Mouse (Mus musculus): Measurements from ENCODE around the gene Cstad.

The Cstad gene

DNA sequence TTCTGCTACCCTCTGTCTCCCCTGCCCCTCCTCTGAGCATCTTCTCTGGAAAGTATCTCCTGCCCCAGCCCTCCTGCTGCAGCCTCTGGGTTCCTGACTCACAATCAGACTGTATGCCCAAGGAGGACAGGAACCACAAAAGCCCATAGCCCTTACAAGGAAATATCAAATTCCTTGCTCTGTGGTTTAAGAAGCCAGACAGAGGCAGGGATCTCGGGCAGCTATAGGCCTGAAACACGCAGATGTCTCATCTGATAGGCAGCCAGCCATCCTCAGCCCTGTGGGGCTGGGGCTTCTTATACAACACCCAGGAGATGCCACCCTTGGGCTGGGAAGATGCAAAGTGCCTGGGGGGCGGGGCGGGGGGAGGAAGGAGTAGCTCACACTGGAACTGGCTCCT, 956 bp downstream of the Cstad start:
- no peak for DNase-seq (ENCODE audit: low spot score in 2 of 2)

DNA sequence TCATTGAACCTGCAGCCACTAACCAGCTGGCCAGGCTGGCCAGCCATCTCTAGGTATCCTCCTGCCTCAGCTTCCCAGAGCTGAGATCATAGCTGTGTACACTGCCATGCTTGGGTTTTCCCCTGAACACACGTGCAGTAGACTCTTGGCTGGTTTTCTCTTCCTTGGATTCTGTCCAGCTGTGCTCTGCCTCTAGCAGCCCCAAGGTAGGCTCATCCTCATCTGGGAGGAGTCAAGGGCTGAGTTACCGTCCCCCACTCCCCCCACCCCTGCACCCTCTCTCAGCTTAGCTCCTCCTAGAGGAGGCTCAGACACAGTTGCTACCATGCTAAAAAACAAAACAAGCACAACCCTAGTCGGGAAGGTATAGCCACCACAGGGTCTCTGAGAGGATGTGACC, 4.8 kb downstream of the Cstad start:
- no peak for DNase-seq (ENCODE audit: low spot score in 2 of 2)

DNA sequence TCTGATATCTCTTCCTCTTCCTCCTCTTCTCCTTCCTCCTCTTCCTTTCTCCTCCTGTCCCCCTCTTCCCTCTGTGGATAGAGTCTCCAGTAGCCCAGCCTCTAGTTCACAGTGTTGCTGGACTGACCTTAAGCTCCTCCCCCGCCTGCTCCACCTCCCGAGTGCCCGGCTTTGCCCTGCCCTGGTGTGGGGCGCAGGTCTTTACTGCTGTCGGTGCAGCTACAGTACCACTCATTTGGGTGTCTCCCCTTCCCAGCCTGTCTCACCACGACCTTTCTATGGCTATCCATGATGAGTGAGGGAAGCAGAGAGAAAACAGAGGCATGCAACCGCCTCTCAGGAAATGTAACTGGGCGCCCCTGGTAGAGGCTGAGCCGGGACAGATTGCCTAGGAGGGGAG, 5.5 kb downstream of the Cstad start:
- no peak for DNase-seq (ENCODE audit: low spot score in 2 of 2)

DNA sequence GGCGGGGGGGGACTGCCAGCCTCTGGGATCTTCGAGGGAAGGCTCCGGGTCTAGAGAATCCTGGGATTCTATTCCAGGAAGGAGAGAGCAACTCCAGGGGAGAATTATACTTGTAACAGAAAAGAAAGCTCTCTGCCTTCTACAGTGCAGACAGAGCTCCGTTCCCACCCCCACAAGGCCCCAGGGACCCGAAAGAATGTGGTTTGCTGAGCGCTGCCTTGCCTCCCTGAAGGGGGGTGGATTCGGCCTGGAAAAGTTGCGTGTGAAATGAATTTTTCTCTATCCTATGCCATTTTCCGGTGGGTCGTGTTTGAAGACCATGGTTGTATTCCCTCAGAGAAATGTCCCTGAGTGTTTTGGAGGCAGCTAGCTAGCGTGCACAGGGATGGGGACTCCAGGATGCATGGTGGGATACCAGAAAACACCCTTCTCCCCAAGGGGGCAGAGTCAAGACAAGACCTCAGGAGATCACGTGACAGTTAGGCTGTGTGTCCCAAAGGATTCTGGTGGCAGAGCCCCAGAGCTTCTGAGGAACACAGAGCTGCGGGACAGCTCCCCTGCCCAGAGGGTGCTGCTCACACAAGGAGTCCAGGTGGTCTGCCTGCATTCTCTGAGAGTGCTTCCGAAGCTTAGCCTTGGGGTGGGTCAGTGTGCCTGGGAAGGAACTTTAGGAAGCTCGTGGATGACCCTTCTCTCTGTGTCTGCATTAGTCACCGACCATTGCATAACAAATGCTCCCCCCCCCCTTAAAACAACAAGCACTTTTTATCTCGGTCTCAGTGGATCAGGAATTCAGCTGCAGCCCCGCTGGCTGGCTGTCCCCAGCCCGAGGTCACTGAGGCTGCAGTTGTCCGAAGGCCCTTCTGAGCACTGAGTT, 6.4 kb downstream of the Cstad start:
- DNase-seq (ENCODE audit: low spot score in 2 of 2) = no peak

DNA sequence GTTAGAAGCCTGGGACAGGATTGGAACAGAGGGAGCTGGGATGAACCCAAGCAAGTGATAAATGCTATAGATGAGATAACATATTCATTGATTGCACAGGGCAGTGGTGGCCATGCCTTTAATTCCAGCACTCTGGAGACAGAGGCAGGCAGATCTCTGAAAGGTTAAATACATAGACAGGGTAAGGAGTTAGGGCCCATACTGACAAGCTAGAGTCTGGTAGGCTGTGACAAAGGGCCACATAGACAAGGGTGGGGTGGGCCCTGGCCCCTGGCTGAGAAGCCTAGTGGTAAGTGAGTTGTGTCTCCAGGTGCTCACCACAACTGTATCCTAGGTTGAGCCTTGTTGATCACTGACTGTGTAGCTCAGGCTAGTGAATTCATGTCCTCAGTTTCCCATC, 7.6 kb downstream of the Cstad start:
- DNase-seq (ENCODE audit: low spot score in 2 of 2) = no peak

DNA sequence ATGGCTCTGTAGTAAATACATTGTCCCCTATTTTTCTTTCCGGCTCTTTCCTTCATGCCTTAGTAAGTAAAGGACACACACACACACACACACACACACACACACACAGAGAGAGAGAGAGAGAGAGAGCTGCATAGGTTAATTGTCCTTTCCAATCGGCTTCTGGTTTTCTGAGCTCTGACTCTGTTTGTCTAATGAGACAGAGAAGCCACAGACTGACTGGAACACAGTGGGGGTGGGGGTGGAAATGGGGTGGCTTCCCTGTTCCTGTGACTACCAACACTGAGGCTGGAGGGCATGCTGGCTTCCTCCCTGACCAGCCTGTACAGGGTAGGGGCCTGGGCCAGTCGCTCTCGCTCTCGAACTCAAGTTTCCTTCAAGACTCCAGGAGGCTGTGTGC, 8.9 kb downstream of the Cstad start:
- no peak for DNase-seq (ENCODE audit: low spot score in 2 of 2)

- DNase-seq (ENCODE audit: low spot score in 2 of 2) = no peak
Measured at GRCm38 (mm10) chr2:30604880-30605761, 10.3 kb downstream of the Cstad start.

- no peak for DNase-seq (ENCODE audit: low spot score in 2 of 2)
Measured at GRCm38 (mm10) chr2:30605762-30606051, 10.9 kb downstream of the Cstad start.

DNA sequence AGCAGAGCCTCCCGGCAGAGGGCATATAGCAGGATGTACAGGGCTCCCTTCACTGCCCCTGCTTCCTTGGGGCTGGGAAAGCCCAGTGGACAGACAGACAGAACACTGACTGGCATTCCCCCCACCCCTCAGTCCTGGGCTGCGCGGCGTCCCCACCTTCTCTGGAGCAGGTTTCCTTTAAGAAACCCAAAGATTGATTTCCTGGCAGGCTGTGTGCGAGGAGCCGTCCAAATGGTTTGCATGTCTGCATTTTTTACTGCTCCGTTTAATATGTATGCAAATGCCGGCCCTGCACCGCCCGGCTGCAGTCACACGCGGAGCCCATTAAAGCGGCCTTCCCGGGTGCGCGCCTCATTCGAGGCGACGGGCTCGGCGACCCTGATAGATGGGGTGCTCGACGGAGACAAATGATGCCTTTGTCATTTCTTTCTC, 11.8 kb downstream of the Cstad start:
- no peak for DNase-seq (ENCODE audit: low spot score in 2 of 2)

GRCm38 (mm10) chr2:30607941-30608340, 13.1 kb downstream of the Cstad start:
- DNase-seq (ENCODE audit: low spot score in 2 of 2) = no peak

- DNase-seq (ENCODE audit: low spot score in 2 of 2) = no peak
Measured at GRCm38 (mm10) chr2:30608690-30609201, 13.9 kb downstream of the Cstad start.

DNA sequence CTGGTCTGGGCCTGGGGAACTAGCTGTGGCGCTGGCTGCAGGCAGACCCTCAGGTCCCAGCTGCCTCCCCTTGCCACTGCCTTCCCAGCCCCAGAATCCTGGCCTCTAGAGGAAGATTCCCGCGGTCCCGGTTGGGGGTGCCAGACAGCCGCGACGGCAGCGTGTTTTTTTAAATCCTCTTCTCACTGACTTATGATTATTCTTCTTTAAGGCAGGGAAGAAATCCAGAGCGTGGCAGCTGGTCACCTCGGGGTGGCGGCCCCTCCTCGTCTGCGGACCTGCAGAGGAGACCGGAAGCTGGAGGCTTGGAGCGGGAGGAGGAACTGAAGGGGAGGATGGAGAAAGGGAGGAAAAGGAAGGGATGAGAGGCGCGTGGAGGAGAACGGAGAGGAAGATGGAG, 18.7 kb downstream of the Cstad start:
- peak in 1 of 2 experiments; percentile 75 for DNase-seq (ENCODE audit: low spot score in 2 of 2)

- no peak for DNase-seq (ENCODE audit: low spot score in 2 of 2)
Measured at GRCm38 (mm10) chr2:30614151-30614923, 19.5 kb downstream of the Cstad start.

- no peak for DNase-seq (ENCODE audit: low spot score in 2 of 2)
Measured at GRCm38 (mm10) chr2:30615869-30616268, 21.0 kb downstream of the Cstad start.

DNA sequence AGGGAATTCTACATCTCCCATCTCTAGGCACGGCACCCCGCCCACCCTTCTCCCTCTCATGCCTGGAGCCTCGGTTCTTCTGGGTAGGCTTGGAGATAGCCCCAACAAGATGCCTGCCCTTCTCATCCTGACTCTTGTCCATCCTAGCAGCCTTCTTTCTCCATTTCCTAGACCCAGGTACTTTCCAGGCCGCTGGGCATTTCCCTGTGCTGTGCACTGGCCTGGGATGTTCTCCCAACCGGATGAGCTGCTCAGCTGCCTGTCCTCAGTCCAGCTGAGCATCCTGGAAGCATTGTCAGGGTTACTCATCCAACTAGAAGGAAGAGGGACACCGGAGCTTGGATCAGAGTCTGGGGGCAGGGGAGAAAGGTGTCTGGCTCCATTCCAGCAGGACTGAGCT, 21.6 kb downstream of the Cstad start:
- DNase-seq (ENCODE audit: low spot score in 2 of 2) = no peak

GRCm38 (mm10) chr2:30618487-30619248, 23.8 kb downstream of the Cstad start:
- DNase-seq (ENCODE audit: low spot score in 2 of 2) = no peak

- no peak for DNase-seq (ENCODE audit: low spot score in 2 of 2)
Measured at GRCm38 (mm10) chr2:30623873-30624272, 29.0 kb downstream of the Cstad start.

GRCm38 (mm10) chr2:30625296-30625826, 30.5 kb downstream of the Cstad start:
- no peak for DNase-seq (ENCODE audit: low spot score in 2 of 2)

- DNase-seq (ENCODE audit: low spot score in 2 of 2) = no peak
Measured at GRCm38 (mm10) chr2:30626058-30626675, 31.3 kb downstream of the Cstad start.

GRCm38 (mm10) chr2:30627338-30627737, 32.5 kb downstream of the Cstad start:
- DNase-seq (ENCODE audit: low spot score in 2 of 2) = no peak
